Mouse (Mus musculus): ENCODE measurements around the gene Rab3b.

- TF ChIP-seq CTCF (IDR thresholded peaks at IDR 0.05; ENCODE audit: extremely low read depth, insufficient read depth, low read length): no peak
- no peak for TF ChIP-seq POLR2A (IDR thresholded peaks at IDR 0.05; ENCODE audit: extremely low read depth, insufficient read depth, low read length)
These were observed 33.0 kb downstream of the Rab3b start for GRCm38 (mm10) chr4:108911866-108912265.

Data from cortical plate, adult 2 months (tissue).